Mouse (Mus musculus) naive thymus-derived CD4-positive, alpha-beta T cell, adult 2 months (primary cell): ENCODE data around the gene Nsd1.
A peak's percentile ranks its signal among the peaks of the same experiment; 100 is the strongest.
"Not testable (repeated sequence)": the region's sequence is repeated elsewhere in the genome, so short reads cannot be mapped to it uniquely, and the experiment has no call there.

Source experiments
- DNase-seq: peaks from one replicate; pipeline ENCODE4 v3.0.0-alpha.2; 2011; ENCODE audit warnings: low read depth

Gene Nsd1

GRCm38 (mm10) chr13:55209649-55210192, at the start of gene Nsd1:
Gene Nsd1 (plus strand): TSS chr13:55209782.
- DNase-seq = peak; percentile 37

GRCm38 (mm10) chr13:55162365-55162764, 47.2 kb upstream of the Nsd1 start:
- no peak for DNase-seq

GRCm38 (mm10) chr13:55163553-55163952, 46.0 kb upstream of the Nsd1 start:
- DNase-seq = no peak

GRCm38 (mm10) chr13:55165831-55166339, 43.7 kb upstream of the Nsd1 start:
- no peak for DNase-seq

GRCm38 (mm10) chr13:55166806-55167725, 42.5 kb upstream of the Nsd1 start:
- DNase-seq = no peak

GRCm38 (mm10) chr13:55167798-55168197, 41.8 kb upstream of the Nsd1 start:
- DNase-seq = no peak

- no peak for DNase-seq
Measured at GRCm38 (mm10) chr13:55168255-55168654, 41.3 kb upstream of the Nsd1 start.

GRCm38 (mm10) chr13:55168958-55169369, 40.6 kb upstream of the Nsd1 start:
- DNase-seq = no peak

- no peak for DNase-seq
Measured at GRCm38 (mm10) chr13:55171517-55172335, 37.9 kb upstream of the Nsd1 start.

- DNase-seq = no peak
Measured at GRCm38 (mm10) chr13:55172336-55172770, 37.2 kb upstream of the Nsd1 start.

GRCm38 (mm10) chr13:55174347-55174746, 35.2 kb upstream of the Nsd1 start:
- no peak for DNase-seq

- no peak for DNase-seq
Measured at GRCm38 (mm10) chr13:55176265-55176664, 33.3 kb upstream of the Nsd1 start.

GRCm38 (mm10) chr13:55177903-55178496, 31.6 kb upstream of the Nsd1 start:
- DNase-seq = no peak

- DNase-seq = peak; percentile 85
Measured at GRCm38 (mm10) chr13:55178556-55178955, 31.0 kb upstream of the Nsd1 start.

GRCm38 (mm10) chr13:55179591-55179990, 30.0 kb upstream of the Nsd1 start:
- no peak for DNase-seq

GRCm38 (mm10) chr13:55181786-55182172, 27.8 kb upstream of the Nsd1 start:
- no peak for DNase-seq

- peak; percentile 71 for DNase-seq
Measured at GRCm38 (mm10) chr13:55182173-55182894, 27.2 kb upstream of the Nsd1 start.

GRCm38 (mm10) chr13:55183382-55183781, 26.2 kb upstream of the Nsd1 start:
- no peak for DNase-seq

- DNase-seq = not testable (repeated sequence)
Measured at GRCm38 (mm10) chr13:55187062-55187461, 22.5 kb upstream of the Nsd1 start.

- DNase-seq = peak; percentile 41
Measured at GRCm38 (mm10) chr13:55189531-55190107, 20.0 kb upstream of the Nsd1 start.
